Mouse (Mus musculus): ENCODE data around the gene Pde4dip. TPM values are rescaled to one million over a fixed set of nuclear protein-coding genes. Genes with fewer than 3 reads are reported as not detected.

The Pde4dip gene
- 1,000 to 10,000 TPM; 3,559 to 3,570 TPM for total RNA-seq (2021)
- long read RNA-seq, experiment 1, full-length matches to known transcripts, result 1 of 1,745 reads
- long read RNA-seq, experiment 1, partial matches to known transcripts, result 755 of 1,745 reads
- long read RNA-seq, experiment 1, other reads (novel, unspliced or antisense), result 989 of 1,745 reads
- long read RNA-seq, experiment 2, partial matches to known transcripts, result 616 of 1,582 reads
- long read RNA-seq, experiment 2, other reads (novel, unspliced or antisense), result 966 of 1,582 reads

DNA sequence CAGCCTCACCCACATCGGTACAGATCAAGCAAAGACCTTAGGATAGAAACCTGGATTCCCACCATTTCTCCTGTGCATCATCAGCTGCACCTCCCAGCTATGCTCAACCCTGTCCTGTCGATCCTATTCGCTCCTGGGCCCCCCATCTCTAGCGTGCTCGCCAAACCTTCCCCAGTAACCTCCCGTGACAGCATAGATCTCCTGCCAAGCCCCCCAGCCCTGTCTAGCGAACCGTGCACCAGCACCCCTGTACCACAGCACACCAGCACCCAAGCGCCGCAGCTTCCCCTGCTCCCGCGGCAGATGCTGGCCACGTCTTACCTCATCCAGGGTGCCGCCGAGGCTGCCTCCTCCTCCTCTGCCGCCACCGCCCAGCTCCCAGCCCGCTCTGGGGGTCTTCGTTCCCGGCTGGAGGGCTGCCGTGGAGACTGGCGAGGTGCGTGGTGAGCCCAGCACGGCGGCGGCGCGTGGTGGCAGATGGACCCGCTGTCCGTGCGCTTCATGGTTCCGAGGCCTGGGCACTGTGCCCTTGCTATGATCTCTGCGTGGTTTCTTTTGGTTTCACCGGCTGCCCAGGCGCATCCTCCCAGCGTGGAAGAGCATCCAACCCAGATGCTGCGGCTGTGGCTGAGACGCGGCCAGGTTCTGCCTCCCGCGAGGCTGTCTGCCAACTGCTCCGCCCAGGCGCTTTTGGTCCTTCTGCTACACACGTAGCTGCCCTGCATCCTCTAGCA, at the start of gene Pde4dip:
Pde4dip (minus strand) TSS at position 540 of the 734 bp plus-strand sequence.
- peak within 1 kb of the TSS; percentile 63 for H3K4me3 ChIP-seq
- intact Hi-C loops (cut with DNase I), result no loop called here
- no peak within 1 kb of the TSS for H3K27ac ChIP-seq
- TF ChIP-seq CTCF (IDR thresholded peaks at IDR 0.05), result no peak
- peak; percentile 69 for DNase-seq

DNA sequence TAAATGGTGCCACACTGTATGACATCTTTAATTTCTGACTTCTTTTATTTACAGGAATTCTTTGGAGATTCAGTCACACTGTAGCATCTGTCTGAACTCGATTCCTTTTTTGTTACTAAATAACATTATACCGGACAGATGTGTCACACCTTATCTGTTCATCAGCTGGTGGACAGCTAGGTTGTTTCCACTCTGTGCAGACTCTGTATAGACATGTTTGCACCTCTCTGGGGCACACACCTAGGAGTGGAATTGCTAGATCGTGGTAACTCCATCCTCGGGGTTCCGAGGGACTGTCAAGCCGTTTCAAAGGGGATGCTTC, 49.4 kb upstream of the Pde4dip start:
- intact Hi-C loops (cut with DNase I), result no loop called here
- H3K27ac ChIP-seq, result no peak overlapping the region
- no peak for DNase-seq
- no peak overlapping the region for H3K4me3 ChIP-seq
- TF ChIP-seq CTCF (IDR thresholded peaks at IDR 0.05), result no peak

DNA sequence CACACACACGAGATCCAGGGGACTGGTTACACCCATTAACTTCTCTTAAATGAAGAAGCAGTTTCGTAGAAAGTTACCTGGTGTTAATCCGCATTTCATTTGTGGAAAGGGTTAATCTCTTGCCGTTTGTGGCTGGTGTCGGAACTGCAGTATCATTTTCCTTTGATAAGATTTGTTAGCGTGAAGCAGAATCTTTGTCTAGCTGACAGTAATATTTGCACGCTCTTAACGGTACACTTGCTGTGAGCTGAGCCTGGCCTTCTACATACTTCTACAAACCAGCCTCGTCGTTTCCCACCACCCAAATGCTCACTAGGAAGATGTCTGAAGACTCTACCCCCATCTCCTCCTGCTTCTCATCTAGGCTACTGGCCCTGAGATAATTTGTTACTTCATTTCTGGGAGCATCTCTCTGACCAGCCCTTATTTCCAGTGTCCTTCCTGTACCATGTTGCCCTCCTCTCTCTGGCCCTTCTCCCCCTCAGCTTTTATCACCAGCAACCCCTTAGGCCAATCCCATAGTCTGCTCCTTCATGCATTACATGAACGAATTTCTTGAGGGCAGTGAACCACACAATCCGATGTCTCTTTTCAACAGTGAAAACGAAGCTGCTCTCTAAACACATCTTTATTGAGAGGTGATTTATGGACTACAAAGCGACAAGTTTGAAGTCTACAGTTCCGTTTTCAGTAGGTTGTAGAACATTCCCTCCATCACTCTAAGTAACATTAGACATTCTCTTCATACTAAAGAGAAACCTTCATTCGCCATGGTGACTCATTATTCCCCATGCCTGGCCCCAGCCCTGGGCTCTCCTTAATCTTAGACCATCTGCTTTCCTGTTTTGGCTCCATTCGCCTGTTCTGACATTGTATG, 48.8 kb upstream of the Pde4dip start:
- TF ChIP-seq CTCF (IDR thresholded peaks at IDR 0.05), result no peak
- no peak for DNase-seq
- no peak overlapping the region for H3K27ac ChIP-seq
- no peak overlapping the region for H3K4me3 ChIP-seq
- intact Hi-C loops (cut with DNase I), result no loop called here

DNA sequence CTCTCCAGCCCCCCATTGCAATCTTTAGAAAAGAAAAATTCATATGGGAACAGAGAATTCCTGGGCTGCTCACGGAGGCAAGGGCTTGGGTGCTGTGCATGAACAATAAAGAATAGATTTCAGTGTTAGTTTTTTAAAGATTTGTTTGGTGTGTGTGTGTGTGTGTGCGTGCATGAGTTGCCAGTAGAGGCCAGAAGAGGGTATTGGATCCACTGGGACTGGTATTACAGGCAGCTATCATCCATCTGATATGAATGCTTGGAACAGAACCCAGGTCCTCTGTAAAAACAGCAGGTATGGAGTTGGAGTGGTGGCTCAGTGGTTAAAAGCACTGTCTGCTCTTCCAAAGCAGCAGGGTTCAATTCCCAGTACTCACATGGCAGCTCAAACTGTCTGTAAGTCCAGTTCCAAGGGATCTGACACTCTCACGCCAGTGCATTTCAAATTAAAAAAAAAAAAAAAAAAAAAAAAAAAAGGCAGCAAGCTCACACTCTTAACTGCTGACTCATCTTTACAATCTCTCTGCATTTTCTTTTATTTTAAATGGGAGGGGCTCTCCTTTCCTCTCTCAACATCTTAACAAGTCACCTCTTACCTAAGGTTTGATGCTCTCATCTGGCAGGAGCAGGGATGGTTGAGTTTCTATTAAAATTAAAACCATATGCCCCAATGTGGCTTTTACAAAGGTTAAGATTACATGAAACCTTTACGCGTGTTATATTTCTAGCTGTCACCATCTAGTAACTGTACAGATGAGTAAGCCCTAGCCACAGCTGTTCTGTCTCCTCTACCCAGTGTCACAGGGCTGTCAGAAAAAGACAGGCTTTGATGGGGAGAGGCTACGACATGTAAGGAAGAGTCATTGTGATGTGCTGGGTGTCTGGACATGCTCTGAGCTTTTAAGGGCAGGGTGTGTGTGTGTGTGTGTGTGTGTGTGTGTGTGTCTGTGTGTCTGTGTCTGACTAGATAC, 46.1 kb upstream of the Pde4dip start:
- no peak overlapping the region for H3K27ac ChIP-seq
- DNase-seq, result no peak
- intact Hi-C loops (cut with DNase I), result no loop called here
- TF ChIP-seq CTCF (IDR thresholded peaks at IDR 0.05), result no peak
- no peak overlapping the region for H3K4me3 ChIP-seq

DNA sequence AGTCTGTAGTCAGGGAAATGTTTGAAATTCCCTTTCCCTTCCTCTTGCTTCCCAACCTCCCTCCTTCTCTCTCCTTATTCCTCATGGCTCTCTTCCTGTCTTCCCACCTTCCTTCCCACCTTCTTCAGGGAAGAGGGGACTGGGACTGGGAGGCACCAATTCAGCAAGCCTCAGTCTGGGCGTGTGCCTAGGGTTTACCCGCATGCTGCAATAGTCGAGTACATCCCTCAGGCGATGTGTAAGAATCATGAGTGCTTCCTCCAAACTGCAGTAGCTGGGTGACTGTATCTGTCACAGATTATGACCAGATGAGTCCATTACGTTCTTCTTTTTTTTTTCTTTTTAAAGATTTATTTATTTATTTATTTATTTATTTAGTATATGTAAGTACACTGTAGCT, 45.3 kb upstream of the Pde4dip start:
- no peak for DNase-seq
- TF ChIP-seq CTCF (IDR thresholded peaks at IDR 0.05), result no peak
- H3K4me3 ChIP-seq, result no peak overlapping the region
- intact Hi-C loops (cut with DNase I), result no loop called here
- H3K27ac ChIP-seq, result no peak overlapping the region

DNA sequence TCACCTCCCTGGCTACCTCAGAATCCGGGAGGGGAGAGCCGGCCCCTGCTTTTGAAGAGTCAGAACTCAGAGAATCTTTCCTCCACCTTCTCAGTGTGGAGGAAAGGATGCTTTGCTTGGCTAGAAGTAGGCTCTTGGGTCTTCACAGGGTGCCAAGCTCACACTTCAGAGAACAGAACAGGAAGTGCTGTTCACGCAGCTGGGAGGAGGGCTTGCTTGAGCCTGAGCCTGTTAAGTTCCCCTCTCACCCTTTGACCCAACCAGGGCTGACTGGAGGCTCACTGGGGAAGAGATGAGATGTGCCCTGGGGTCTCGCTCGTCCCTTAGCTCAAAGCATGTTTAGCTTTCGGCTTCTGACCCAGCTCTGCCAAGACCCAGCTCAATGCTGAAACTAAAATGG, 44.7 kb upstream of the Pde4dip start:
- no peak for DNase-seq
- no peak overlapping the region for H3K4me3 ChIP-seq
- TF ChIP-seq CTCF (IDR thresholded peaks at IDR 0.05), result no peak
- intact Hi-C loops (cut with DNase I), result no loop called here
- H3K27ac ChIP-seq, result no peak overlapping the region

DNA sequence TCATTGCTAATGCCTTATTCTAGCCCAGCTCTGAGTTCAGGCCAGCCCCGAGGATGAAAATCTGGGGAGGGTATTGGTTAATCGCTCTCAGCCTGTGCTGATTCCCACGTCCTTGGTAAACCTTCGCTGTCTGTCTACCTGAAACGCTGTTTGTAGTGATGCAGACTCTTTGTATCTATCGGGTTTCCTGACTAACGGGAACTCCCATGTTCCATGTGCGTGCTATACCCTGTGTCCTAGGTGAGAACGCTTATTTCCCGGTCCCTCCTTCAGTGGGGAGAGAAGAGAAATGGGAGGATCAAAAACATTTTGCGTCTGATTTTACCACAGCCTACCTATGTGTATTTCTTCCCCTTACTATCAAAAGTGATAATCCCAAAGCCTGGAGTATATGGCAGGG, 44.3 kb upstream of the Pde4dip start:
- Histone ChIP-seq H3K4me3 (no peak overlapping the region), H3K27ac (no peak overlapping the region)
- no peak for TF ChIP-seq CTCF (IDR thresholded peaks at IDR 0.05)
- DNase-seq, result no peak
- intact Hi-C loops (cut with DNase I), result no loop called here

DNA sequence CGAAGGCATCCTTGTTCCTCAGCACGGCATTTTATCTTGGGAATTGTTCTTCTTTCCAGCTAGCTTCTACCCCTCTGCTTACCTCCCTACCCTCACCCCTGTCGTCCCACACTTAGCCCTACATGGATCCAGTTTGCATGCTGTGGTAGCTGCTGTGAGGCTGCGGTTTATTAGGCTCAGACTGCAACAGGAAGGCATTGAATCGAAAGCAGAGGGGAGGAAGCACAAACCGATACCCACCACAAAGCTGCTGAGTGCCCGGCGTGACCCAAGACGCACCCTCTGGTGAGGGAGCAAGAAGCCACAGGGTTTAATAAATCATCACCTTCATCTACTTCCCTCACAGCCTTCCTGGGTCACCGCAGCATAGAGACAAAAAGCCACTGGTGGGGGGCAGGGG, 43.6 kb upstream of the Pde4dip start:
- no peak for DNase-seq
- H3K4me3 ChIP-seq, result no peak overlapping the region
- TF ChIP-seq CTCF (IDR thresholded peaks at IDR 0.05), result no peak
- H3K27ac ChIP-seq, result no peak overlapping the region
- intact Hi-C loops (cut with DNase I), result no loop called here

DNA sequence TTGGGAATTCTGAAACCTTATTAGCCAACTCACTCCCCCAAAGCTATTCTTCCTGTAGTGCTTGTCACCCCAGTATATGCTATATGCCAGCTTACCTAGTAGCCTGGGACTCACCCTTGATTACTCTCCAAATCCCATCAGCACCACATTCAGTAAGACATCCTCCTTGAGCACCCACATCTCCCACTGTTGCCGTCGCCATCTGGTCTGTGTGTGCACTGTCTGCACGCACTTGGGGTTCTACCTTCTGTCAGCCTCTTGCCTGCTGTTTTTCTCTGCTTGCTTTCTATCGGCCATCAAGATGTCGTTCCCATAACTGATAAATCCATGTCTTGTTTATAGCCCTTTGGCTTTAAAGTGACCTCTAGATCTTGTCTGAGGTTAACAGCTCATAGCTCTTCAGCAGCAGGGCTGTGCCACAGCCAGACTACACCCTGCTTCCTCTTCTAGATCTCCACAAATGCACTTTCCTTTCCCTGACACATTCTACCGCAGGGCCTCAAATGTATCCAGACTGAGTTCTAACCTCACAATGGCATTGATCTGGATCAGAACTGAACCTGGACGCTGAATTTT, 42.9 kb upstream of the Pde4dip start:
- Histone ChIP-seq H3K4me3 (no peak overlapping the region), H3K27ac (no peak overlapping the region)
- intact Hi-C loops (cut with DNase I), result no loop called here
- no peak for DNase-seq
- TF ChIP-seq CTCF (IDR thresholded peaks at IDR 0.05), result no peak

DNA sequence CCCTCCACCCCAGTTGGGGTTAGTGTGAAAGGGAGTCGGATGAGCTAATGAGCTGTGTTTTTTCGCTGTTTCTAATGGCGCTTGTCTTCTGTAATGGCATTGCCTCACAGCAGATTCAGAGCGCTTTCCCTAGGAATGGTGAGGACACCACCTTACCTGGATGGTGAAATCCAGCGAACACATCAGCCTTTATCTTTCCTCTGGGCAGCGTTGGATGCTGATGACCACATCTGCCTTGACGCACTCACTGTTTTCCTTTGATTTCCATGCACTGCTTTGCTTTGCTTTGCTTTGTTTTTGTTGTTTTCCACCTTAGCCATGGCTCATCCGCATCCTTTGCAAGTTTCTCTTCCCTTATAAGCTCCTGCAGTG, 42.3 kb upstream of the Pde4dip start:
- intact Hi-C loops (cut with DNase I), result no loop called here
- Histone ChIP-seq H3K4me3 (0 out of 2 replicates have a peak overlapping the region, but pooled peaks have one; percentile 29), H3K27ac (no peak overlapping the region)
- TF ChIP-seq CTCF (IDR thresholded peaks at IDR 0.05), result no peak
- DNase-seq, result no peak

DNA sequence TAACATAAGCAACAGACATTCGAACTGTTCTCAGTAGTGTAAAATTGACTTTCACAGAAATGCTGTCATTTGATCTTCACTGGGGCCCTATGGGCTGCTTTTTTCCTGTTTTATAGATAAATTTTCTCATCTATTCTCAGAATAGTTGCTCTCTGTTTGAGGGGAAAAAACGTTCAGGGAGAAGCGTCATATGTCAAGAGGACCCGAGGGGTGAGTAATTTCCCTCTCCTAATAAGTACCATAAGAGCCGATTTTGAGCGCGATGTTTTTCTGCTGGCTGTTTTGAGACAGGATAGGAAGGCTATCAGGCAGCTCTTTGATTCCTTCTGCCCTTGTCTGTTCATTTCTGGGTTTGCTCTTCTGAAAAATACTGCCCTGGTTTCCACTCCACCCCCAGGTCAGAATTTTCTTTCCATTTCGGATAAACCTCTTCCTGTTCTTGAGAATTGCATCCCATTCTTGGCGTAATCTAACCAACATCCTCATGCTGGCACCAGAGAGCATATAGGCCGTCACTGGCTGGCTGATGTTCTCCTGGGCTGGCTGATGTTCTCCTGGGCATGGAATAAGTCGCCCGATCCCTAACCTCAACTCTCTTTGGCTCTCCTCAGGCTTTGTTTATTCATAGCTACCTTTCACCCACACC, 41.8 kb upstream of the Pde4dip start:
- peak; percentile 26; the same call in 1 of the 2 replicates for TF ChIP-seq CTCF (IDR thresholded peaks at IDR 0.05)
- Histone ChIP-seq H3K4me3 (peak overlapping the region; percentile 29; the same call in 1 of the 2 replicates), H3K27ac (no peak overlapping the region)
- peak; percentile 28 for DNase-seq
- intact Hi-C loops (cut with DNase I), result no loop called here

All from gastrocnemius, adult 2 months (tissue).